25 mouse cellular contexts compared by ENCODE assay signal in the genomic region with DNA sequence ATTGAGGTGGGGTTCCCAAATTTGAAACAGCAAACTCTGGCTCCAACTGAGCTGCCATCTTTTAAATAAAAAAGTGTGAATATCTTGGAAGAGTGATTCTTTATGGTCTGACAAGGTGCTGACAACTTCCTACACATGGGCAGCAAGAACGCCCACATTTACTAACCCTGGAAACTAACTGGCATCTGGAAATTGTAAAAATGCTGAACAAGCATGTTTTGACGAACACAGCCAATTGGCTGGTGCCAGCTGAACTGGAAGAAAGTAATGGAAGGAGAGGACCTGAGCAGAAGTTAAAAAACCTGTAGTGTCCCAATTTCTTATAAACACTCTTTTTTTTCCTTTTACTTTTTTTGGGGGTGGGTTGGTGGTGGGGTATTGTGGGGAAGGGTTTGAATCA. TPM values are rescaled to one million over a fixed set of nuclear protein-coding genes. Genes with fewer than 3 reads are reported as not detected.
"Had no signal": no experiment of that assay in that cellular context is flagged by ENCODE, and none has a peak within 500 bp of the region (broad histone marks: within the 10 kb centered on the region; RNA-seq: fewer than 3 reads in every experiment).

No protein-coding gene starts in this region.

- H3K36me3 ChIP-seq: neural tube, embryonic 13.5 days; neural tube, embryonic 15.5 days; stomach, embryonic 15.5 days had no signal

- H3K9ac ChIP-seq: neural tube, embryonic 13.5 days; neural tube, embryonic 15.5 days; stomach, embryonic 15.5 days had no signal

- H3K4me1 ChIP-seq: neural tube, embryonic 13.5 days; neural tube, embryonic 15.5 days; stomach, embryonic 15.5 days had no signal

- H3K27me3 ChIP-seq: neural tube, embryonic 13.5 days; neural tube, embryonic 15.5 days; stomach, embryonic 15.5 days had no signal

- DNase-seq: retina, postnatal 1 day; right cerebral cortex, adult 18-20 months; right cerebral cortex, postnatal 14 days; right cerebral cortex, postnatal 25 days; right cerebral cortex, postnatal 4 days; spleen, adult 18-20 months; thymus, adult 18-20 months; thymus, adult 2 months; thymus, postnatal 14 days; thymus, postnatal 25 days; thymus, postnatal 36 days; thymus, postnatal 4 days had no signal

- H3K4me3 ChIP-seq: neural tube, embryonic 13.5 days; neural tube, embryonic 15.5 days; stomach, embryonic 15.5 days had no signal

- H3K9me3 ChIP-seq: stomach, embryonic 15.5 days had no signal

- H3K4me2 ChIP-seq: neural tube, embryonic 13.5 days; neural tube, embryonic 15.5 days; stomach, embryonic 15.5 days had no signal

- H3K27ac ChIP-seq: neural tube, embryonic 13.5 days; neural tube, embryonic 15.5 days; stomach, embryonic 15.5 days; stomach, postnatal 0 days had no signal

RNA-seq across cellular contexts. Expression of gene Vmn2r74, which starts 46.1 kb away (rescaled TPM):
- total RNA-seq: neutrophil, adult 5-6 weeks had no signal
- polyA plus RNA-seq: neural tube, embryonic 13.5 days; neural tube, embryonic 14.5 days; neural tube, embryonic 15.5 days; small intestine, adult 2 months; spleen, adult 2 months; stomach, embryonic 14.5 days; stomach, embryonic 15.5 days; stomach, embryonic 16.5 days; stomach, postnatal 0 days; testis, adult 2 months; thymus, adult 2 months; thymus, postnatal 0 days; urinary bladder, adult 2 months had no signal
